Mouse (Mus musculus) thymus, postnatal 10 days (tissue): ENCODE measurements around the gene Scaf1.
A peak's percentile ranks its signal among the peaks of the same experiment; 100 is the strongest.
"Not testable (repeated sequence)": the region's sequence is repeated elsewhere in the genome, so short reads cannot be mapped to it uniquely, and the experiment has no call there.

ENCODE experiments used
- DNase-seq, 2 experiments: peaks; one replicate each; pipeline ENCODE4 v3.0.0; 2021; ENCODE audit warnings: low spot score in 2 of 2

The Scaf1 gene

DNA sequence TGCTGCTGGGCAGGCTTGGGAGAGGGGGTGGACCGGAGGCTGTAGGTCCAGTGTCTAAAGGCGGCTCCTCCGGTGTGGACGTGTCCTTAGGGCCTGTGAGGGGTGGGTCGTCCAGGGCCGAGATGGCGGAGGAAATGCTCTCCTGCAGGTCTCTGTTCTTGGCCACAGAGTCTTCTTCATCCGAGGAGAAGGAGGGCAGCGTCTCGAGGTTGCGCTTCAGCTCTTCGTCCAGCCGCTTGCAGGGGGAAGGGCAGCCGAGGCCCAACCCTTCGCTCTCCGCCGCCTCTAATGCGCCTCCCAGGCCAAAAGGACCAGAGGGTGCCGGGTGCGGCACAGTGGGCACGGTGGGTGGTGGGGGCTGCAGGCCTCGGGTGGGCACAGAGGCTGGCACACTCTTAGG, 29.6 kb upstream of the Scaf1 start:
- DNase-seq, result no peak

DNA sequence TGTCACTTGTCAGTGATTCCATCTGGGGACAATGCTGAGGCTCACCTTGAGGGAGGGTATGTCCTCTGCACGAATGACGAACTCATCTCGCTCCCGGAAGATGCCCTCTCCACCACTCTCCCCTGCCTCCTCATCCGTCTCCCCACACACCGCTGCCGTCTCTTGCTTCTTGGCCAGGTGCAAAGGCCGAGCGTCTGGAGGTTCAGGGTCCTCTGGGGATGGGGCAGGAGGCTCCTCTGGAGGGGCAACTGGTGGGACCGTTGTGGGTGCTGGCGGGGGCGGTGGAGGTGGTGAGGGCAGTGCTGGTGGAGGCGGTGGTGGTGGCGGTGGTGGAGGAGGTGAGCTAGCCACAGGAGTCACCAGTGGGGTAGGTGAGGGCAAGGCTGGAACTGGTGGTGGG, 27.1 kb upstream of the Scaf1 start:
- DNase-seq, result no peak

DNA sequence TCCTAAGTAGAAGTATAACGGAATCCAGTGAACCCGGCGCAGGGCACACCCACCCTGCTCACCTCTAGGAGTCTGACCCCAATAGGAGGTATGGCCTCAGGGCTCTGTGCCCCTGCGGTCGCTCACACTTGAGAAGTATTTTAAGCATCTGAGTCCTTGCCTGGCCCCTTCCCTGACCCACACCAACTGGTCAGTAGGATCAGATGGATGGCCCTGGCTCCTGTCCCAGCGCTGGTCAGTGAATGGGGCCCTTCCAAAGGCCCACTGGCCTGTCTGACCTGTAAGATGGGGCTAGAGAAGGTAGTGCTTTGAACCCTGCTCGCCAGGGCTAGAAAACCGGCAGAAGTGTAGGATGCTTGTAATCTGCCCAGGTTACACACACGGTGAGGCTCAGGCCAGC, 24.7 kb upstream of the Scaf1 start:
- DNase-seq, result no peak

DNA sequence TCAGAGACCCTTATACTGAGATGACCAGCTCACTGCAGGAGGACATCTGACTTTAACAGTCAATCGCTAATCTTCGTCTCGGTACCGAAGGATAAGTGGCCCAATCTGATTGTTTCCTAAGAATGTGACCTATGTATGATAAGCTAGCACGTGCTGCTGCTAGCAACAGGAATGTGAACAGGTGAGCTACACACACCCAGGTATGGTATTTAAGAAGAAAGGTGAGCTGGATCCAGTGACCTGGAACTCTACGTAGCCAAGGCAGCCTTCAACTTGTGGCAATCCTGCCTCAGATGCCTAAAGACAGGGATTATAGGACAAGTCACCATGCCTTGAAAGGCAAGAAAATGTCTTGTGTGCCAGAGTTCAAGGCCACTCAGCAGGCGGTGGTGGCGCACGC, 22.2 kb upstream of the Scaf1 start:
- no peak for DNase-seq

DNA sequence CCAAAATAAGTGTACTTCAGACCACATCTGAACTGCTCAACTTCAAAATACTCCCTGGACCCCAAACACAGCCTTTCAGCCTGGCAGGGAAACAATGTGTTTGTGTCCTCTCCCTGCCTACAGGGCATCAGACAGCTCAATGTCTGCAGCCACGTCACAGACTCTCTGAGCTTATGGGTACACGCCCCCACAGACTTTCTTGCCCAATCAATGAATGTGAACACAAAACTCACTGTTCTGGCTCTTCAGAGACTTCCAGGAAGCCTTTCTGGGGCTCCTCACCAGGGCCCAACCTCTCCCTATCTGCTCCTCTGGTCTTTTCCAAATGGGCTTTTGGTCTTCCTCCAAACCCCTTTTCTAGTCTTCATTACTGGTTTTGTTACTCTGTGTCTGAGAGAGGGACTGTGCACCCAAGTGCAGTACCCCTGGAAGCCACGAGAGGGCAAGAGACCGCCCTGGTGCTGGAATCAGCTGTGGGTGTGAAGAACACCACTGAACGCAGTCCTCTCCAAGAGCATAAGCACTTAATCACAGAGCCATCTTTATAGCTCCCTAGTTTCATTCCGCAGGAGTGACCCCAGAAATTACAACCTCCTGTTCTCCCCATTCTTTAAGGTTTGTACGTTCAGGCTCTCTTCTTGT, 21.7 kb upstream of the Scaf1 start:
- peak; percentile 63 to 82 for DNase-seq

DNA sequence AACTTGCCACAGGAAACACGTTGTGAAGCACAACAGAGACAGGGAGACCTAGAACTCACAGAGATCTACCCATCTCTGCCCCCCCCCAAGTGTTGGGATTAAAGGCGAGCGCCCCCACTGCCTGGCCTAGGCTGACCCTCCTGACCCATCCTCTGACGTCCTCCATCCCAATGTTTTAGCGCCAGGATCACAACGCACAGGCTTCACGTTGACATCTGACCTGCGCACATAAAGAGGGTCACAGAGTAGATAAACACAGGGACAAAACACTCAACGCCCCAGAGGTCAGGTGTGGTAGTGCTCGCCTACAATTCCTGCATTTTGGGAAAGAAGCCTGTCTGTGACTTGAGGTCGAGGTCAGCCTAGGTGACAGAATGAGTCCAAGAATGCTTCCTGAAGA, 20.5 kb upstream of the Scaf1 start:
- DNase-seq, result no peak

DNA sequence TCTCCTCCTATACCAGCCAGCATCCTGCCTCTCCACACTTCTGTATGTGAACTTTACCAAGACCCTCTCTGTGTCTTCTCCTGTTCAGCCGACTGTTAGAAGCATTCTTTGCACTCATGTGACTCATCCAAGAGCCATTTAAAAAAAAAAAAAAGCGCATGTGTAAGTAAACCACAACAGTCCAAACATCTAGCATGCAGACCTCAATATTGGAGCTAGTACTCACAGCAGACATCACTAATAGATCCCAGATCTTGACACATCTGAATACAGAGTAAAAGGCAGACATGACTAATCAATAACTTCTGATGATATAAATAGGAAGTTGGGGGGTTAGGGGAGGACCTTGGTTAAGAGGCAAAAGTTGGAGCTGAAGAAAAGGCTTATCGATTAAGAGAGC, 19.5 kb upstream of the Scaf1 start:
- no peak for DNase-seq

DNA sequence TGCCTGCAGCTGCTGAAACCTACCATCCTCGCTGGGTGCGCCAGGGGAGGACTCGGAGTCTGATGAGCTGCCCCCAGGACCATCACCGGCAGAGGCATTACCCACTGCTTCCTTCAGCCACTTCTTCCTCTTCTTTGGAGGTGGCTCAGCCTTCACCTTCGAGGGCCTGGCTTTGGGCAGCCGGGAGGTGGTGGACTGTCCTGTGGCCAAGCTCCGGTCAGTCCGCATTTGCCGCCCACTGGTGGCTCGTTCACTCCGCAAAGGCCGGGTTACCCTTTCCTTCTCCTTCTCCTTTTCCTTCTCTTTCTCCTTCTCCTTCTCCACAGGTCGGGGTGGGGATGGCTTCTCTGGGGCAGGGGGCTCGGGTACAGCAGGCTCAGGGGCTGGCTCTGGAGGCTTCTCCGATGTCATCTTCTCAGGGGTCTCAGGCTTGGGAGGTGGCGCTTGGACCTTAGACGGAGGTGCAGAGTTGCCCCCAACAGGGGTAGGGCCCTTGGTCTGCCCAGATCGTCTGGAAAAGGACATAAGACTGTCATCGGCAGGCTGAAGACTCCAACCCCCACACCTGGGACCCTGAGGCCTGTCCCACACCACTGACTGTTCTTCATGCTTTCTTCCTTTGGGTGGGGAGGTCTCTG, 17.7 kb upstream of the Scaf1 start:
- DNase-seq, result no peak

DNA sequence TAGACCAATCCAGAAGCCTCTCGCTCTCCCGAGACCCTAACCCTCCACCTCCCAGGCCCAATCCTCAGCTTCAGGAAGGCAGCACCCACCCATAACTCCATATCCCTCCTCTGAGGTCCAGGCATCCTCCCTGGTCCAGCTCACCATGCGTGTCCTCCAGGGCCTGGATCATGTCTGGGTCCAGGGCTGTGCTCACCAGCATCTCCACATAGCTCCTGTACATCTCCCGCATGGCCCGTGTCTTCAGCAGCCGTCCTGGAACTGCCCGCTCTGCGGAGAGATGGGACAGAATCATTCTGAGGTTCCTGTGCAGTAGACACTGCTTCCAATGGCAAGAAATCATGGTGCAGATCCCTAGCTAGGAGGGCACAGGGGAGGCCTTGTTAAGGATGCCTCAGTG, 14.7 kb upstream of the Scaf1 start:
- DNase-seq, result no peak

DNA sequence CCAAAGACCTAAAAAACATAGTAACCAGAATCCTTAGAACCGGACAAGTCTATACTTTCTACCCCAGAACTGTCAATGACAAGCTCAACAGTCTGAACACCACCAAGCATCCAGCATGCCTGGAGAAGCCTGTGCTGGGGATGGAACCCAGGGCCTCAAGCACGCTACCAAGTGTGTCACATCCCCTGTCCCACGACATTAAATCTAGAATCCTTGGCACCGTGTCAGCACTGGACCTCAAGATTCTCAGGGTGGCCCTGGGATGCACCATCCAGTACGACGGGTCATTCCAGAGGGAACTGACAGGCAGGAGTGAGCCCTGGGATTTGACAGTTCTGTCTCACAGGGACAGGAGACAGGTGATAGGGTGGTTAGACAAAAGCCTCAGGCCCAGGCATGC, 13.8 kb upstream of the Scaf1 start:
- DNase-seq, result no peak

DNA sequence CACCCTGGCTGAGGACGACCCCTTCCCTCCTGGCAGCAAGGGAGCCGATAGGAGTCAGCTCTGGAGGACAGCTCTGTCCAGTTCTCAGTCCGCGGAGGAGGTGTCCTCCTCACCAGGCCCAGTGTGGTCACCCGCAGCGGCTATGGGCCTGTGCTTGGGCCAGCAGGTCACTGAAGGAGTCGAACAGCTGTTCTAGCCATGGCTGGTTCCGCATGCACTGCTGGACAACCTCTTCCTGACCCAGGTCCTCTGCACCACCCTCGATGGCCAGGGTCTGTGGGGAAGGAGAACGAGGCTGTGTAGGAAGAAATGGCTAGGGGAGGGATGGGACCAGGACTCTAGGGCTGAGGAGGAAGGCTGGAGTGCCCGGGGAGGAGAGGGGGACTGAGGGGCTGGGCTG, 12.2 kb upstream of the Scaf1 start:
- DNase-seq, result no peak

DNA sequence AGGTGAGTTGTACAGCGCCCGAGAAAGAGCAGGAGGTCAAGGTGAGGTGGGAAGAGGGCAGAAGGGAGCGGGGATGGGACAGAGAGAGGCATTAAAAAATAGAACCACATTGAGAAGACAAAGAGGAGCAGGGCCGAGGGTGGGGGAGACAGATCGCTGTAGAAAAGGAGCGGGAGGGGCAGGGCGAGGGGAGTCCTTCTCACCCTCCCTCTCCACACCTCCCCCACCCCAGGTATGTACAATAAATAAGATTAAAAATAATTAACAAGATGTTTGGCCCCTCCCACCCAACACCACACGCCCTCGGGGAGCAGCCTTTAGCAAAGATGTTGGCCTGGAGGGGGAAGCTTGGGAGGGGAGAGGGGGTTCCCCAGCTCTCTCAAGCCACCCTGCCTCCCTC, 11.6 kb upstream of the Scaf1 start:
- DNase-seq, result no peak

DNA sequence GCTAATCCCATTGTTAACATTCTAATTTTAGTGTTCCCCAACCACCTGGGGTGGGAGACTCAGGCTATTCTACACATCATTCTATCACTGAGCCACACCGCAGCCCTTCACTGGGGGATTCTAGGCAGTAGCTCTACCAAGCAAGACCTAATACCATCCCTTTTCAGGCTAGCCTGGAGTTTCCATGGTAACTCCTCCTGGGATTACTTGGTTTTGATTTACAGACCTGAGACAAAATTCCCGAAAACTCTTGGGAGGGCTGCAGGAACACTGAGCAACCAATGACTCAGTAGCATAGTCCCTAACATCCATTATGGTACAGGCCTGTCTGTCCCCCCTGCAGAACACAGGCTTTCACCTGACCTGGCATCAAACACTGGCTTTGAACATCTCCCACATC, 10.1 kb upstream of the Scaf1 start:
- no peak for DNase-seq

DNA sequence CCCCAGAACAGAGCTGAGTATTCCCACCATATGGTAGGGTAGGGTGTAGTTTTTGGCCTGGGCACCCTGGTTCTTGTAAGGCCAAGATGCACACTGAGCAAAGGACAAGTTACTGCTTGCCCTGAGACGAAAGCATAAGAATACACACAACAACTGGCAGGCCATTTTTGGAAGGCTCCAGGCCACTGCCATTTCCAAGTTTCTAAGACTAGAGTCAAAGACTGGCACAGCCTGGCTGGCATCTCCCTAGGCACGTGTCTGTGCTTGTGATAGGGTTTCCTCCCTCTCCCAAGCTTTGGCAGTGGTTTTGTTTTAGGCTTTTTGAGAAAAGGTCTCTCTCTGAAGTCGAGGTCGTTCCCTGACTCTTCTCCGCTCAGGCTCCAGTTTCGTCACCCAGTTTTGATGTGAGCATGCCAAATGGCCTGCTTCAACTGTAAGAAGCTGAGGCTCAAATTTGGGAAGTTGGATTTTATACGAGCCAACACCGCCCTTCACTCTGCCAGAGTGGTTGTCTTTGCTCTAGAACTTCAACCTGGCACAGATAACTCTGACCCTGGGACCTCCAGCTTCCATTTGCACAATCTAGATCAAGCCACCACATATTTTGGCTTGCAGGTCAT, 9.5 kb upstream of the Scaf1 start:
- no peak for DNase-seq

DNA sequence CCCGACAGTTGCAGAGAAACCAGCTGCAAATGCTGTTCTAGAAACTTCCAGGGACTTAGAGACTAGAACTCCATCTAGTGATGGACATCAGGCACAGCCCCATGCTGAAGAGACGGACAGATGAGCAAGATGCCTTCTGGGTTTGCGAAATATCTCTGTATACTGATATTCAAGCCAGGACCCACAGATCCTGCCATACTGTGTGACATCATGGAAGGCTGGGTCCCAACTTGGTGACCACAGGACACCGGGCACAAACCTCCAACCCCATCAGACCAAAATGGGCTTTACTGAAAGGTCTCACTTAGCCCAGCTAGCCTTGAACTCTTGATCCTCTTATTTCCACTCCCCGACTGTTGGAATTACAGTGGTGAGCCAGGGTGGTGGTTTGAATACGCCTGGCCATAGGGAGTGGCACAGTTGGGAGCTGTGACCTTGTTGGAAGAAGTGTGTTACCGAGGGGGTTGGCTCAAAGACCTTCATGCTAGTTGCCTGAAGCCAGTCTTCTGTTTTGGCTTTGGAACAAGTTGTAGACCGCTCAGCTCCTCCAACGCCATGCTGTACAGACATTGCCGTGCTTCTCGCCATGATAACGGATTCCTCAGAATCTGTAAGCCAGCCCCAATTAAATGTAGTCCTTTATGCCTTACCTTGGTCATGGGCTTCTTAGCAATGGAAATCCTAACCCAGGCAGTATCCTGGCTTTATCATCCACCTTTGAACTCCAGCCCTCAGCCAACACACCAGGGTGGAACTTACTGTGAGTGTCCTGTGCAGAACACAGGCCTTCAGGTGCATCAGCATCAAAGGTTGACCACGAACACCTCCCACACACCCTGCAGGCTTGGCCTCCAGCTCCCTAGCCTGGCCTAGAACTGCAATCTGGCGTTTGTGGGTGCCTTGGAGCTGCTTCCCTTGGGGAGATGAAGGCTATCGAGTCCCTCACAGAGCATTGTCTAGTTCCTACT, 8.4 kb upstream of the Scaf1 start:
- DNase-seq, result no peak

DNA sequence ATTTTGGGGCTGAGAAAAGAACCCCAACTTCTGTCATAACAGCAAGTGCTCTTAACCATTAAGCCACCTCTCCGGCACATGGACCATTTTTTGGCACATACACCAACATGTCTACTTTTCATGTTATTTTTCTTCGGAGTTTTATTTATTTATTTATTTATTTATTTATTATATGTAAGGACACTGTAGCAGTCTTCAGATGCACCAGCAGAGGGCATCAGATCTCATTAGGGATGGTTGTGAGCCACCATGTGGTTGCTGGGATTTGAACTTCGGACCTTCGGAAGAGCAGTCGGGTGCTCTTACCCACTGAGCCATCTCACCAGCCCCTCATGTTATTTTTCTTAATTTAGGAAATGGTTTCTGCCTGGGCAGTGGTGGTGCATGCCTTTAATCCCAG, 7.5 kb upstream of the Scaf1 start:
- DNase-seq, result not testable (repeated sequence)

DNA sequence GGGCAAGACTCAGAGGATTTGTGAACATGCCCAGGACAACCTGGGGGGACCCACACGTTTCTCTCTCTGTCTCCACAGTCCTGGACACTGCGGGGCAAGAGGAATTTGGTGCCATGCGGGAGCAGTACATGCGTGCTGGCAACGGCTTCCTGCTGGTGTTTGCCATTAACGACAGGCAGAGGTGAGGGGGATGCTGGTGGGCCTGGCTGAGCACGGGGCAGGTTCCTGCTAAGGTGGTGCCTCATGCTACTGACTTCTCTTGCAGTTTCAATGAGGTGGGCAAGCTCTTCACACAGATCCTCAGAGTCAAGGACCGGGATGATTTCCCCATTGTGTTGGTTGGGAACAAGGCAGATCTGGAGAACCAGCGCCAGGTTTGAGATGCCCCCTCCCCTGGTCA, 4.1 kb upstream of the Scaf1 start:
- no peak for DNase-seq

DNA sequence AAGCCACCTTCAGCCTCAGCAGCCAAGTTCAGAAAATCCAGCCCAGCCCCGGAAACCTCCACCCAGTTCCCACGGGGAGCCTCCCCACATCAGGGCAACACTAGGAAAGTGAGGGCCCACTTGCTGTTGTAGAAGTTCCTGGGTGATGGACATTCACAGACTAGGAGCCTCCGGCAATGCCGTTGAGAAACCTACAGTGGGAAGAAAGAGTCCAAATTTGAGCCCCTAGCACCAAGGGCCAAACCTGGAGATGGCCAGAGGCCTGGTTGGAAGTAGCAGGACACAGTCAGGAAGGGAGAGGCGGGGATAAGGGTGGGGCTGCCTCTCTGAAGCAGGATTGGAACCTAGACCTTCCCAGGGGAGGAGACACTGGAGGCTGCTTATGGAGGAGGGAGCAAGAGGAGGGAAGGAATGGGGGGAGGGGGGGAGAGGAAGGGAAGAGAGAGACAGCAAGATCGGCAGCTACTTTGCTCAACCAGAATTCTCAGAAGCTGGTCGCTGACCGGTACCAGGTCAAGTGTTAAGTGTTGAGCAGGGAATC, 2.9 kb upstream of the Scaf1 start:
- no peak for DNase-seq

DNA sequence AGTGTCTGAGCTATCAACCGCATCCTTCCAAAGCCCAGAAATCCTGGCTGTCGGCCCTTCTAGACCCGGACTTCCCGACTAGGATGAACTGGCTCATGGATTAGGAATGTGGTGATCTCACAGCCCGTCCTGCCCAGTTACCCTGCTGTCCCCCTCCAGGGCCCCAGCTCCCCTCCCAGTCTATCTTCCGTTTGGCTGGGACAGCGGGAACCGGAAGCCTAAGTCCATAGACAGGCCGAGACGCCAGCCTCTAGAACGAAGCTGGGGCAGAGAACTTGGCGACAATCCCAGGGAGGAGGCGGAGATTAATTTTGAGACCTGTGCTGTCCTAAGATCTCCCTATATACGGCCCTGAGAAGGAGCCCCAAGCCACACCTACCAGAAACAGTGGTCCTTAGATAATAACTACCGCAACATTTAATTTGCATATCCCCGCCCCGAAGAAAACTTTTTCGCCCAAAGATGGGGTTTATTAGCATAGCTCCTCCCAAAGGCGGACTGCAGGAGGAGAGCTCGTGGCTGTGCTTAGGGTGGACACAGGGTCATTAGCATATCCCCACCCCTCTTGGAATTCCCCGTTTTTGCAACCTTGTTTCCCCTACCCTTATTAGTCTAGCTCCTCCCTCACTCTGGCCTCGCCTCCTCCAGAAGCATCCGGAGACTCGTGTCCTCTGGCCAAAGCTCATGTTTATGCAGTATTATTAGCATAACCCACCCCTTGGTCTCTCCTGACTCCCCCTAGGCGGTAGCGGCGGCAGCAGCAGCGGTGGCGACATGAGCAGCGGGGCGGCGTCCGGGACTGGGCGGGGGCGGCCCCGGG, 1.3 kb upstream of the Scaf1 start, which contains the start of gene Rras:
TSS of gene Rras (plus strand) at position 720 of the 820 bp plus-strand sequence.
- peak; percentile 60 to 68 for DNase-seq

DNA sequence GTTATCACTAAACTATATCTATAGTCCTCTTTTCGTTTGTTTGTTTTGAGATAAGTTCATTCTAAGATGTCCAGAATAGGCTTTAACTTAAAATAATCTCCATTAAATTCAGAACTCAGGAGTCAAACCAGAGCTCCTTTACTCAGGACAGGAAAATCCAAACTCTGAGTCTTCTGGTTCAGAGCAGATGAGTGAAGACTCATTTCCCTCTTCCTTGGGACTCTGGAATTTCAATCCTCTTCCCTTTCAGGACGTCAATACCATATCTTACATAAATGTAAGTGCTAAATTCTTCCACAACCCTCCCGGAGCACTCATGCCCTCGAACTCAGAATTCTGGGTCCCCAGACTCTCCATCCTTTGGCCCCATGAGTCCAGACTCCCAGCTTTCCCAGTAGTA, 598 bp upstream of the Scaf1 start:
- DNase-seq, result no peak

DNA sequence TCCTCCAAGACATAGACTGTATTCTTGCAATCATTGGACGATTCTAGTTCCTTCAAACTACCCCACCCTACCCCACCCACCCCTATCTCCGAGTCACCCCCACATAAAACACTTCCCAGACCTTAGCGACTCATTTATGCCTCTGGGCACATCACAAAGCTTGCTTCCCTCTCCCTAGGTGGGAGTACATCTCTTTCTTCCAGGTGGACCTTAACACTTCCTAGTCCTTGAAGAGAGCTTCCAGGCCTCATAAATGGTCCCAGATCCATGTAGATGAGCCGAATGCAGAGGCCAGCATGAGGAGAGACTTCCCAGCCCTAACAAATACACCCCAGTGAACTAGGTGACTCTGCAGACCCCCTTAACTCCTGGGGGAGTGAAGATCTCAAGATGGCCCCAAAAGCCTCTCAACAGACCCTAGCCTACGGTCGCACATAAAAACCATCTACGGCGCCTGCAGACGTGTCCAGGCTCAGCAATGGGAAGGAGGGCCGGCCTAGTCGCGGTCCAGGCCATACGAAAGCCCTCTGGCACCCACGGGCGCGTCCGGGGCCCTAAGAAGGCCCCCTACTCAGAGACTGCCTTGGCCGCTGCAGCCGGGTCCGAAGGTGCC, 713 bp downstream of the Scaf1 start:
- DNase-seq, result no peak
